Mouse (Mus musculus): ENCODE measurements around the gene Rap1gap. TPM values are rescaled to one million over a fixed set of nuclear protein-coding genes. Genes with fewer than 3 reads are reported as not detected.

Gene Rap1gap
- total and polyA plus RNA-seq, 3 experiments: 7.7 to 42.6 TPM; not detected in 1

DNA sequence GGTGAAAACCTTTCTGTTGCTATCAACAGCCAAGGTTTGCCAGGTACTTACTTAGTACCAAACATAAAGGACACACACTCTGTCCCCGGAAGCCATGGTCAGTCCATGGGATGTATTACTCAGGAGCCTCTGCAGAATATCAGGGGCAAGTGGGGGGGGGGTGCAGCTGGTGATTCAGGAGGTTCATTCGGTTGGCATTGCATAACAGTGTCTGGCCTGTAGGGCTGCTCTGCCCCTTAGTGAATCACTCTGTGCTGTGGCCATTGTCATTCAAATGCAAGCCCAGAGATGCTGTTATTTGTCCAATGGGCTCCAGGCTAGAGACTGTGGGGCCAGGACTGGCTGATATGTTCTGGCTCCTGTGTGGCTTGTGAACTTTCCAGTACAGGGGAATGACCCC lies 40.0 kb downstream of the Rap1gap start:
- TF ChIP-seq KAT2A (conservative IDR thresholded peaks at IDR 0.05; ENCODE audit: low read depth, low read length): no peak
- TF ChIP-seq CTCF (IDR thresholded peaks at IDR 0.05 in 2 of 3, conservative IDR thresholded peaks at IDR 0.05 in 1 of 3; ENCODE audit: control insufficient read depth in 1 of 3, insufficient read depth in 1 of 3, low read depth in 2 of 3, low read length in 3 of 3, poor library complexity in 1 of 3, severe bottlenecking in 1 of 3): no peak
- no peak for TF ChIP-seq POLR2AphosphoS5 (IDR thresholded peaks at IDR 0.05; ENCODE audit: borderline replicate concordance, low read depth, low read length)
- no peak for TF ChIP-seq TBP (IDR thresholded peaks at IDR 0.05; ENCODE audit: low read depth, low read length)
- no peak for TF ChIP-seq MAFK (IDR thresholded peaks at IDR 0.05; ENCODE audit: borderline replicate concordance, low read depth, low read length)
- no peak for TF ChIP-seq POLR2A (IDR thresholded peaks at IDR 0.05; ENCODE audit: control insufficient read depth in 1 of 2, insufficient read depth in 1 of 2, low read depth in 1 of 2, low read length in 2 of 2, poor library complexity in 1 of 2)
- no peak for TF ChIP-seq GABPA (IDR thresholded peaks at IDR 0.05; ENCODE audit: low read depth, low read length)
- TF ChIP-seq CHD1 (IDR thresholded peaks at IDR 0.05; ENCODE audit: low read depth, low read length): no peak
- no peak for TF ChIP-seq TCF12 (IDR thresholded peaks at IDR 0.05; ENCODE audit: low read depth, low read length)
- no peak for TF ChIP-seq RCOR1 (IDR thresholded peaks at IDR 0.05; ENCODE audit: low read depth, low read length)
- TF ChIP-seq RAD21 (IDR thresholded peaks at IDR 0.05; ENCODE audit: low read depth, low read length): no peak
- no peak for TF ChIP-seq NRF1 (IDR thresholded peaks at IDR 0.05; ENCODE audit: insufficient read depth, low read depth, low read length, poor library complexity, severe bottlenecking)
- no peak for TF ChIP-seq MYC (IDR thresholded peaks at IDR 0.05; ENCODE audit: low read depth, low read length)
- H3K36me3 ChIP-seq (ENCODE audit: control insufficient read depth in 1 of 2, insufficient read depth in 2 of 2, low read length in 2 of 2): peaks cover 0 to 5% of the 10 kb centered on the region in 2 experiments; a peak in 2 of 4 replicates
- no peaks in the 10 kb centered on the region; the same call in 1 of the 2 replicates for H3K79me2 ChIP-seq (ENCODE audit: control insufficient read depth, insufficient read depth, low read length, poor library complexity)
- peaks cover 9 to 20% of the 10 kb centered on the region in 2 experiments for H3K4me1 ChIP-seq (ENCODE audit: control insufficient read depth in 1 of 2, insufficient read depth in 2 of 2, low read length in 2 of 2)
- no peak for DNase-seq (ENCODE audit: low read depth, low spot score)
- no peaks in the 10 kb centered on the region for H3K9me3 ChIP-seq (replicated peaks; ENCODE audit: insufficient read depth, low read length)
- H3K9ac ChIP-seq (ENCODE audit: control insufficient read depth, low read depth, low read length, poor library complexity, severe bottlenecking): no peak overlapping the region
- H3K27ac ChIP-seq (ENCODE audit: control insufficient read depth, low read depth, low read length): no peak overlapping the region
- H3K27me3 ChIP-seq (ENCODE audit: control insufficient read depth in 1 of 2, insufficient read depth in 2 of 2, low read length in 2 of 2): no peaks in the 10 kb centered on the region
- H3K4me3 ChIP-seq (ENCODE audit: control insufficient read depth in 1 of 2, insufficient read depth in 1 of 2, low read depth in 2 of 2, low read length in 2 of 2): no peak overlapping the region

DNA sequence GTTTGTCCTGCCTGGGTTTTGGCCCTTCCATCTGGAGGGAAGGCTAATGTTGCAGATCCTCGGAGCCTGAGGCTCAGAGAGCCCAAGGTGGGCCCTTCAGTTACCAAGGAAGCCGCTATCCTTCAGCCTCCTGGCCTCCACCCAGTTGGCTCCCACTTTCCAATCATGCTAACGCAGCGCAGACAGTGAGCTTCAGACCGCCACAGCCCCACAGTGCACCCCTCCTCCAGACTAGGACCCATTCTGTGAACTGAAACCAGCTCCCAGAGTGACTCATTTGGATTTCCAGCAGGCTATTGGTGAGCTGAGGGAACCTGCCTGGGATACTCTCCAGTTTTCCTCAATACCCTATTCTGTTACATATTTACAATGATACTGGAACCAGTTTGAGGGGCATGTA lies 40.9 kb downstream of the Rap1gap start:
- Histone ChIP-seq H3K9me3 (replicated peaks; ENCODE audit: insufficient read depth, low read length) (no peaks in the 10 kb centered on the region), H3K4me1 (ENCODE audit: control insufficient read depth in 1 of 2, insufficient read depth in 2 of 2, low read length in 2 of 2) (peaks cover 7 to 20% of the 10 kb centered on the region in 2 experiments), H3K79me2 (ENCODE audit: control insufficient read depth, insufficient read depth, low read length, poor library complexity) (no peaks in the 10 kb centered on the region; the same call in 1 of the 2 replicates), H3K36me3 (ENCODE audit: control insufficient read depth in 1 of 2, insufficient read depth in 2 of 2, low read length in 2 of 2) (peaks cover 0 to 5% of the 10 kb centered on the region in 2 experiments; a peak in 2 of 4 replicates), H3K4me3 (ENCODE audit: control insufficient read depth in 1 of 2, insufficient read depth in 1 of 2, low read depth in 2 of 2, low read length in 2 of 2) (no peak overlapping the region), H3K27me3 (ENCODE audit: control insufficient read depth in 1 of 2, insufficient read depth in 2 of 2, low read length in 2 of 2) (no peaks in the 10 kb centered on the region), H3K27ac (ENCODE audit: control insufficient read depth, low read depth, low read length) (no peak overlapping the region), H3K9ac (ENCODE audit: control insufficient read depth, low read depth, low read length, poor library complexity, severe bottlenecking) (no peak overlapping the region)
- DNase-seq (ENCODE audit: low read depth, low spot score): no peak
- TF ChIP-seq CTCF (IDR thresholded peaks at IDR 0.05 in 2 of 3, conservative IDR thresholded peaks at IDR 0.05 in 1 of 3; ENCODE audit: control insufficient read depth in 1 of 3, insufficient read depth in 1 of 3, low read depth in 2 of 3, low read length in 3 of 3, poor library complexity in 1 of 3, severe bottlenecking in 1 of 3): no peak
- TF ChIP-seq ZMIZ1 (IDR thresholded peaks at IDR 0.05; ENCODE audit: low read depth, low read length): no peak
- no peak for TF ChIP-seq EP300 (IDR thresholded peaks at IDR 0.05; ENCODE audit: low read depth in 1 of 2, low read length in 2 of 2)

Data from MEL (cell line).